Mouse (Mus musculus) C2C12 (cell line): ENCODE results near the gene Wls.

Source experiments
- CTCF ChIP-seq: IDR thresholded peaks from one replicate; pipeline ENCODE4 v1.5.1; 2011; ENCODE audit not compliant: control insufficient read depth, insufficient read depth, insufficient read length
- MAX ChIP-seq: IDR thresholded peaks from one replicate; pipeline ENCODE4 v1.6.1; 2011; ENCODE audit warnings: mild to moderate bottlenecking, control low read depth

- no peak for TF ChIP-seq CTCF
- TF ChIP-seq MAX: no peak
Measured at GRCm38 (mm10) chr3:159847410-159848016, 8.0 kb downstream of the Wls start.
